Comparison of ENCODE assay signal across 7 mouse cellular contexts in the genomic region with DNA sequence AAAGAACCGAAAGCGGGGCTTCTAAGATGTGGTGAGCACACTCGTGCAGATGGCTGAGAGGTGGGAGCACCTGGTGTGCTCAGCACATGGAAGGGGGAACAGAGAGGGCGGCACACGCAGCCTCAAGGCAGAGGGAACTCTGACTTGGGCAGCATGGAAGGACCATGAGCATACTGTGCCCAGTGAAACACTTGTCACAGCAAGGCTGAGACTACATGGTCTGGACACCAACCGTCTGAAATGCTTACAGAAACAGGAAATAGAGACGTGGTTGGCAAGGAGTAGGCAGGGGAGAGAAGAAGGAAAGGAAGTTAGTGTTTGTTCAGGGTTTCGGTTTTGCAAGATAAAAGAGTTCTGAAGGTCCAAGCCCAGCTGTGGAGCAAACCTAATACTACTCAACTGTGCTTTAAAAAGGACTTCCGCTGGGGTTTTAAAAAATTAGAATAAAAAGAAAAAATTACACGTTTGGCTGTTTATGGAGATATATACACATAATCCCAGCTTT. TPM values are rescaled to one million over a fixed set of nuclear protein-coding genes. Genes with fewer than 3 reads are reported as not detected.
A peak's percentile ranks its signal among the peaks of the same experiment; 100 is the strongest.
DNase-seq lines count a peak whose midpoint lies in the region; ATAC-seq and TF ChIP-seq lines count a peak whose summit lies in the region.

No protein-coding gene starts in this region.

- no peak for TF ChIP-seq EP300 in ES-Bruce4 (IDR thresholded peaks at IDR 0.05; ENCODE audit: insufficient read depth, low read depth, low read length)

- no peaks in the 10 kb centered on the region for H3K9me3 ChIP-seq in ES-Bruce4 (replicated peaks; ENCODE audit: control insufficient read depth, insufficient read depth, low read length, poor library complexity, severe bottlenecking)
- H3K9me3 ChIP-seq in hindbrain, embryonic 13.5 days, result no peaks in the 10 kb centered on the region

- peaks cover 12% of the 10 kb centered on the region for H3K4me1 ChIP-seq in ES-Bruce4 (ENCODE audit: control insufficient read depth, insufficient read depth, low read length)
- peaks cover 80% of the 10 kb centered on the region for H3K4me1 ChIP-seq in hindbrain, embryonic 13.5 days (replicated peaks)
- H3K4me1 ChIP-seq in cerebellum, adult 2 months (ENCODE audit: control insufficient read depth, insufficient read depth, low read length), result peaks cover 39% of the 10 kb centered on the region

- H3K4me3 ChIP-seq in ES-Bruce4 (ENCODE audit: low read depth, low read length), result no peak overlapping the region
- H3K4me3 ChIP-seq in hindbrain, embryonic 13.5 days, result no peak overlapping the region
- no peak overlapping the region for H3K4me3 ChIP-seq in cerebellum, adult 2 months (replicated peaks; ENCODE audit: insufficient read depth, low read depth, low read length)

- H3K9ac ChIP-seq in ES-Bruce4 (ENCODE audit: low read depth, poor library complexity, severe bottlenecking), result no peak overlapping the region
- H3K9ac ChIP-seq in hindbrain, embryonic 13.5 days, result no peak overlapping the region

- no peak for ATAC-seq in hindbrain, embryonic 13.5 days (ENCODE audit: low FRiP score)
- no peak for ATAC-seq in cerebellum, adult (ENCODE audit: insufficient number of reproducible peaks, low FRiP score, low TSS enrichment)

- peak; percentile 77 for DNase-seq in CD4-positive, CD25-positive, alpha-beta regulatory T cell, adult 2 months (ENCODE audit: low read depth, low spot score)
- DNase-seq in lung, postnatal 14 days, result peak; percentile 33
- no peak for DNase-seq in cerebellum, adult 2 months
- no peak for DNase-seq in gastrocnemius, postnatal 25 days

- TF ChIP-seq CTCF in ES-Bruce4 (IDR thresholded peaks at IDR 0.05; ENCODE audit: low read depth, low read length), result no peak
- TF ChIP-seq CTCF in cerebellum, adult 2 months (IDR thresholded peaks at IDR 0.05; ENCODE audit: borderline replicate concordance, insufficient read depth, low read depth, low read length), result no peak

- H3K27ac ChIP-seq in ES-Bruce4 (ENCODE audit: insufficient read depth, low read length), result peak overlapping the region; percentile 53; the same call in 1 of the 2 replicates
- H3K27ac ChIP-seq in hindbrain, embryonic 13.5 days, result peak overlapping the region; percentile 25; the same call in 1 of the 2 replicates
- no peak overlapping the region for H3K27ac ChIP-seq in cerebellum, adult 2 months (ENCODE audit: insufficient read depth, low read length)

- no peak for TF ChIP-seq POLR2A in ES-Bruce4 (IDR thresholded peaks at IDR 0.05; ENCODE audit: insufficient read depth, low read length)
- TF ChIP-seq POLR2A in cerebellum, adult 2 months (IDR thresholded peaks at IDR 0.05; ENCODE audit: borderline replicate concordance, insufficient read depth, low read length), result no peak

- no peaks in the 10 kb centered on the region for H3K27me3 ChIP-seq in ES-Bruce4 (ENCODE audit: control insufficient read depth, insufficient read depth, low read length, poor library complexity, severe bottlenecking)
- H3K27me3 ChIP-seq in hindbrain, embryonic 13.5 days, result no peaks in the 10 kb centered on the region
- H3K27me3 ChIP-seq in cerebellum, adult 2 months (ENCODE audit: control insufficient read depth, insufficient read depth, low read length), result no peaks in the 10 kb centered on the region

- 66% methylated on average over 10 of the region's 10 CpGs for WGBS in hindbrain, embryonic 13.5 days
- WGBS in cerebellum, adult 2 months, result 78% methylated on average over 10 of the region's 10 CpGs

- H3K4me2 ChIP-seq in hindbrain, embryonic 13.5 days, result no peak overlapping the region

- H3K36me3 ChIP-seq in ES-Bruce4 (ENCODE audit: control insufficient read depth, insufficient read depth, low read length, poor library complexity, severe bottlenecking), result no peaks in the 10 kb centered on the region
- H3K36me3 ChIP-seq in hindbrain, embryonic 13.5 days, result no peaks in the 10 kb centered on the region

RNA-seq across cellular contexts. Expression of gene C1qtnf9, which starts 29.4 kb away (rescaled TPM):
- not detected in 2 replicates for polyA plus RNA-seq in ES-Bruce4 (2011; ENCODE audit: insufficient read depth, insufficient read length, low read depth, missing spikeins)
- 0.12 and 0.23 TPM in 2 replicates for polyA plus RNA-seq in hindbrain, embryonic 13.5 days (2015; fragmentation: Nextera tagmentation; extraction: Ambion mirVana)
- 0.27 and 0.34 TPM in 2 replicates for polyA plus RNA-seq in cerebellum, adult 2 months (2012; rRNA removed)
- 10 to 100 TPM; 19.2 to 23.5 TPM for total RNA-seq in gastrocnemius, postnatal 25 days (2021)

RNA-seq across cellular contexts. Expression of gene Mipep, which starts 45.9 kb away (rescaled TPM):
- 25.9 and 26.0 TPM in 2 replicates for polyA plus RNA-seq in ES-Bruce4 (2011; ENCODE audit: insufficient read depth, insufficient read length, low read depth, missing spikeins)
- polyA plus RNA-seq in hindbrain, embryonic 13.5 days (2015; fragmentation: Nextera tagmentation; extraction: Ambion mirVana), result 16.4 and 17.5 TPM in 2 replicates
- 17.9 and 19.4 TPM in 2 replicates for polyA plus RNA-seq in cerebellum, adult 2 months (2012; rRNA removed)
- total RNA-seq in gastrocnemius, postnatal 25 days (2021), result 10 to 100 TPM; 30.4 to 31.2 TPM

Comparison
In these comparisons a context has a peak if more than half of its experiments do, and no peak if none do; other contexts are left out.
1. DNase-seq: peak in CD4-positive, CD25-positive, alpha-beta regulatory T cell, adult 2 months (single experiment) and lung, postnatal 14 days (single experiment); none in cerebellum, adult 2 months (0 of 2) and gastrocnemius, postnatal 25 days (single experiment).